Mouse (Mus musculus) forebrain, embryonic 12.5 days (tissue): Measurements from ENCODE around the gene Ppp1r9b. TPM values are rescaled to one million over a fixed set of nuclear protein-coding genes. Genes with fewer than 3 reads are reported as not detected.

Experiments used
- ATAC-seq: fragments of 200-750 bp; cut with Nextera tagmentation; 2 replicates; pipeline ENCODE4 v1.8.0; 2017; ENCODE audit warnings: moderate TSS enrichment; ENCODE audit not compliant: low FRiP score
- H3K27ac ChIP-seq: fragments of 300-500 bp; sonication (generic); 2 replicates; pipeline ENCODE4 v1.5.1; 2016; ENCODE audit warnings: mild to moderate bottlenecking
- H3K27me3 ChIP-seq: fragments of 300-500 bp; sonication (generic); 2 replicates; pipeline ENCODE4 v1.6.1; 2016; ENCODE audit warnings: mild to moderate bottlenecking
- H3K36me3 ChIP-seq: fragments of 300-500 bp; sonication (generic); replicated peaks from 2 replicates; pipeline ENCODE4 v1.6.1; 2016; ENCODE audit warnings: mild to moderate bottlenecking
- H3K4me1 ChIP-seq: fragments of 300-500 bp; sonication (generic); 2 replicates; pipeline ENCODE4 v1.6.1; 2016
- H3K4me2 ChIP-seq: fragments of 300-500 bp; sonication (generic); 2 replicates; pipeline ENCODE4 v1.6.1; 2016; ENCODE audit warnings: mild to moderate bottlenecking, moderate library complexity
- H3K4me3 ChIP-seq: fragments of 300-500 bp; sonication (generic); replicated peaks from 2 replicates; pipeline ENCODE4 v1.5.1; 2016; ENCODE audit warnings: mild to moderate bottlenecking
- H3K9ac ChIP-seq: fragments of 300-500 bp; sonication (generic); 2 replicates; pipeline ENCODE4 v1.6.1; 2016; ENCODE audit warnings: mild to moderate bottlenecking
- H3K9me3 ChIP-seq: fragments of 300-500 bp; sonication (generic); 2 replicates; pipeline ENCODE4 v1.6.1; 2016
- WGBS: fragments of 180-500 bp; shearing (Covaris S2); methylation state at CpG from one replicate; pipeline ENCODE4 v1.1.7; 2016; 5-methylcytosine and 5-hydroxymethylcytosine counted together
- polyA plus RNA-seq: library from polyadenylated mRNA; unstranded; fragments of >200 nt; fragmentation: Nextera tagmentation; extraction: Ambion mirVana; gene quantifications from 2 replicates; pipeline ENCODE4 v1.2.1, GENCODE M21; 2016

Gene Ppp1r9b
- polyA plus RNA-seq, 1 experiment from 2014 or later: 16.6 TPM

DNA sequence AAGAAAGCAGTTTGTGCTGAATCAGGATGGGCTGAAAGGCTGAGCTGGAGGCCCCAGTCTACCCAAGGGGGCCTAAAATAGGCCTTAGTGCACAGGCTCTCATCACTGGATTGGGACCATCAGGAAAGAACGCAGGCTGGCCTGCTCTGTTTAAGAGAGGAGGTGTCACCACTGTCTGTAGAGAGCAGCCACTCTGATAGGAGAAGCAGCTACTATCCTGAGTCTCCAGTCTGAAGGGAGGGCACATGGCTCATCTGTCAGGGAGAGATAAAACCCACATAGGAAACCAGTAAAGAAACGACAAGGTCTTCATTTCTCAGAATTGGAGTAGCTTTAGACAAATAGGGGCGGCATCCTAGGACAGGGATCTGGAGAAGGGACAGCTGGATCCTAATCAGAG is 21.2 kb downstream of the Ppp1r9b start:
- no peaks in the 10 kb centered on the region for H3K27me3 ChIP-seq
- H3K4me1 ChIP-seq: peaks cover 71% of the 10 kb centered on the region
- 67% methylated on average over 3 of the region's 3 CpGs for WGBS
- peak overlapping the region; percentile 82 for H3K4me3 ChIP-seq
- H3K9ac ChIP-seq: peak overlapping the region; percentile 99
- H3K9me3 ChIP-seq: no peaks in the 10 kb centered on the region
- peak overlapping the region; percentile 68 for H3K4me2 ChIP-seq
- peak overlapping the region; percentile 51 for H3K27ac ChIP-seq
- no peak for ATAC-seq
- H3K36me3 ChIP-seq: peaks cover 35% of the 10 kb centered on the region

DNA sequence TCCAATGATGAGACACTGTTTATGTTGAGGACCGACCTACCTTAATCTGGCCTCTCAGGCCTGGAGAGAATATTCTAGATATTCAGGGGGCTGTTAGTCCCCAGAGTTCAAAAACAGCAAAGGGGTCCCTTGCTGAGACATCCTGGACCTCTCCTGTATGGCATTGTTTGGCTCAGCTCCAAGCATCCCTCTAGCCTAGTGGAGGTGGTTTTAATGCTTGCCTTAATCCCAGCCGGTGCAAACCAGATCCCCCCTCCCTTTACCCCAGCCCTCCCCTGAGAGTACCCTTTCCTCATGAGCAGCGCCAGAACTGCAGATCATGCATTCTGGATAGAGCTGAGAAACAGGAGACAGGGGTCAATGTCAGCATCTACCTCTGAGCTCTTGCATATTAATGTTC is 21.7 kb downstream of the Ppp1r9b start:
- peak overlapping the region; percentile 68 for H3K4me2 ChIP-seq
- 32% methylated on average over 3 of the region's 3 CpGs for WGBS
- peak overlapping the region; percentile 82 for H3K4me3 ChIP-seq
- H3K9ac ChIP-seq: peak overlapping the region; percentile 99; the same call in 1 of the 2 replicates
- peak overlapping the region; percentile 51 for H3K27ac ChIP-seq
- peaks cover 39% of the 10 kb centered on the region for H3K36me3 ChIP-seq
- H3K27me3 ChIP-seq: no peaks in the 10 kb centered on the region
- ATAC-seq: no peak
- no peaks in the 10 kb centered on the region for H3K9me3 ChIP-seq
- H3K4me1 ChIP-seq: peaks cover 67% of the 10 kb centered on the region

- 76% methylated on average over 3 of the region's 3 CpGs for WGBS
- no peak overlapping the region for H3K9ac ChIP-seq
- no peak overlapping the region for H3K4me3 ChIP-seq
- no peak overlapping the region for H3K27ac ChIP-seq
- ATAC-seq: no peak
- H3K9me3 ChIP-seq: no peaks in the 10 kb centered on the region
- peaks cover 67% of the 10 kb centered on the region for H3K36me3 ChIP-seq
- no peaks in the 10 kb centered on the region for H3K27me3 ChIP-seq
- H3K4me2 ChIP-seq: no peak overlapping the region
- peaks cover 46% of the 10 kb centered on the region for H3K4me1 ChIP-seq
These were observed 24.6 kb downstream of the Ppp1r9b start for GRCm38 (mm10) chr11:95015484-95015883.

DNA sequence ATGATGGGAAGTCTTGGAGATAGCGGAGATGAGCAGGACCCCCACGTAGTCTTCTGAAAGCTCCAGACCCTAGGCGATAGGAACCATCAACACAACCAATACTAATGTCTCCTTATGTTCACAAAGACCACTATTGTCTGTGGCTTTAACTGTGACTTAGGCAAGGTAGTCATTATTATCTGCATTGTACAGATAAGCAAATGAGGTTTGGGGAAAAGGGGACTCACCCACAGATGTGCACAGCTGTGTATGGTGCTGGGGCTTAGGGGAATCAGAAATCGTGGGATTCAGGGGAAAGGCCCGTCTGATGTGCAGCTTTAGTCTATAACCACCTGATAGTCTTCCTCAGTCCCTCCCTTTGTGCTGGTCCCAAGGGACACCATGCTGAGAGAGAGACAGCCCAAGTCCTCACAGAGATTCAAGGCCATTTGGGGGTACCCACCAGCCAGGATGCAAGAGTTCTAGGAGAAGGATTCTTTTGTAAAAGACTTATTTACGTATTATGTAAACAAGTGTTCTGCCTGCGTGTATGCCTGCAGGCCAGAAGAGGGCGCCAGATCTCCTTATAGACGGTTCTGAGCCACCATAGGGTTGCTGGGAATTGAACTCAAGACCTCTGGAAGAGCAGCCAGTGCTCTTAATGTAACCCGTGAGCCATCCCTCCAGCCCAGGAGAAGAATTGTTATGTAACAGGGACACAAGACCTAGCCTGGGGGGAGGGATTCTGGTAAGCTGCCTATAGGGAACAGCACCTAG is 31.6 kb downstream of the Ppp1r9b start:
- Histone ChIP-seq H3K36me3 (peaks cover 89% of the 10 kb centered on the region), H3K9me3 (no peaks in the 10 kb centered on the region), H3K9ac (no peak overlapping the region), H3K4me2 (no peak overlapping the region), H3K27me3 (no peaks in the 10 kb centered on the region), H3K4me1 (no peaks in the 10 kb centered on the region), H3K27ac (no peak overlapping the region), H3K4me3 (no peak overlapping the region)
- no peak for ATAC-seq
- 84% methylated on average over 10 of the region's 10 CpGs for WGBS

DNA sequence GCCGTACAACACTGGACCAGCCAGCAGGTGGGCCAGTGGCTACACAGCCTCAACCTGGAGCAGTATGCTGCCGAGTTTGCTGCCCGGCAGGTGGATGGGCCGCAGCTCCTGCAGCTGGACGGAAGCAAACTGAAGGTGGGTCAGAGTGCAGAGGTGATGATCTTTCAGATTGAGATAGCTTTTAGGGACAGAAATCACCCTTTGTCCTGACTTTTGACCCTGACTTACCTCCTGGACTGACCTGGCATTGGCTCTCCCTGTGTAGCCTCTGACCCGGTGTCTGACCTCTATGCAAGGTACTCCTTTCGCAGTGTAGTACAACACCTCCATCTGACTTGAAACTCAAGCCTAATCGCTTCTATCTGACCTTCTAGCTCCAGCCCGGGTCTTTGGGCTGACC is 32.6 kb downstream of the Ppp1r9b start:
- Histone ChIP-seq H3K4me2 (no peak overlapping the region), H3K9me3 (no peaks in the 10 kb centered on the region), H3K27me3 (0 out of 2 replicates have a peak, but pooled peaks cover 3% of the 10 kb centered on the region), H3K36me3 (peaks cover 80% of the 10 kb centered on the region), H3K27ac (no peak overlapping the region), H3K4me3 (no peak overlapping the region), H3K4me1 (peaks cover 8% of the 10 kb centered on the region), H3K9ac (no peak overlapping the region)
- no peak for ATAC-seq
- 96% methylated on average over 9 of the region's 9 CpGs for WGBS

DNA sequence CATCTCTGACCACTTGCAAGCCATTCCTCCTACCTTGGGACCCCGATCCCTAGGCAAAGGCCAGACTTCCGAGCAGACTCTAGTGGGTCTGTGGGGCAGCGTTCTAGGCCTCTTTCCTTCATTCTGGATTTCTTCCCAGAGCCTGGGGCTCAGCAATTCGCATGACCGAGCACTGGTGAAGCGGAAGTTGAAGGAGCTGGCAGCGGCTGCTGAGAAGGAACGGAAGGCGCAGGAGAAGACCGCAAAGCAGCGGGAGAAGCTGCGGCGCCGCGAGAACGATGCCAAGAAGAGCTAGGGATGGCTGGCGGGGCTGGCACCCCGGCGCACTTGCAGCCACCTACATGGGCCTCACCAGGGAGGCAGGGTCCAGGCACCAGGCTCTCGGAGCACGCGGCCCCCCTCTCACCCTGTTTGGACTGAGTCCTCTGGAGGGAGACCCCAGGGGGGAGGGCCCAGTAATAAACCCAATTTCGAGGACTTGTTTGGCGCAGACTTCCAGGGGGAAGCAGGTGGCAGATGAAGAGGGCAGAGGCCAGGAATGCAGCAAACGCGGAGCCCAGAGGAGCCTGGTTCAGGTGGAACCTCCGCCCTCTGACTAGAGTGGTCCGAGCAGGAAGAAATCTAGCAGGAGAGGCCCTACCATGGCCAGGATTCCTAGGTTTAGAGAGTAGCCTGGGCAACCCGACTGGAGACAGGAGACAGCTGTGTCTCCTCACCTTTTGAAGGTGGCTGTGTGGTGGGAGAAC is 33.8 kb downstream of the Ppp1r9b start:
- peaks cover 9% of the 10 kb centered on the region for H3K4me1 ChIP-seq
- 0 out of 2 replicates have a peak, but pooled peaks cover 3% of the 10 kb centered on the region for H3K27me3 ChIP-seq
- H3K36me3 ChIP-seq: peaks cover 69% of the 10 kb centered on the region
- peak overlapping the region; percentile 27 for H3K27ac ChIP-seq
- H3K9me3 ChIP-seq: no peaks in the 10 kb centered on the region
- no peak for ATAC-seq
- no peak overlapping the region for H3K4me2 ChIP-seq
- WGBS: 64% methylated on average over 29 of the region's 29 CpGs
- no peak overlapping the region for H3K4me3 ChIP-seq
- H3K9ac ChIP-seq: no peak overlapping the region

GRCm38 (mm10) chr11:95025227-95026012 is 34.6 kb downstream of the Ppp1r9b start:
- Histone ChIP-seq H3K9ac (no peak overlapping the region), H3K4me2 (no peak overlapping the region), H3K4me3 (no peak overlapping the region), H3K27ac (no peak overlapping the region), H3K27me3 (0 out of 2 replicates have a peak, but pooled peaks cover 3% of the 10 kb centered on the region), H3K4me1 (peaks cover 9% of the 10 kb centered on the region), H3K9me3 (no peaks in the 10 kb centered on the region), H3K36me3 (peaks cover 61% of the 10 kb centered on the region)
- WGBS: 93% methylated on average over 11 of the region's 11 CpGs
- ATAC-seq: no peak

- peaks cover 9% of the 10 kb centered on the region for H3K4me1 ChIP-seq
- no peak for ATAC-seq
- 0 out of 2 replicates have a peak, but pooled peaks cover 3% of the 10 kb centered on the region for H3K27me3 ChIP-seq
- H3K4me2 ChIP-seq: no peak overlapping the region
- no peak overlapping the region for H3K27ac ChIP-seq
- H3K9me3 ChIP-seq: no peaks in the 10 kb centered on the region
- H3K4me3 ChIP-seq: no peak overlapping the region
- peaks cover 54% of the 10 kb centered on the region for H3K36me3 ChIP-seq
- WGBS: 72% methylated on average over 6 of the region's 6 CpGs
- H3K9ac ChIP-seq: no peak overlapping the region
These were observed 35.3 kb downstream of the Ppp1r9b start for GRCm38 (mm10) chr11:95026090-95026542.

DNA sequence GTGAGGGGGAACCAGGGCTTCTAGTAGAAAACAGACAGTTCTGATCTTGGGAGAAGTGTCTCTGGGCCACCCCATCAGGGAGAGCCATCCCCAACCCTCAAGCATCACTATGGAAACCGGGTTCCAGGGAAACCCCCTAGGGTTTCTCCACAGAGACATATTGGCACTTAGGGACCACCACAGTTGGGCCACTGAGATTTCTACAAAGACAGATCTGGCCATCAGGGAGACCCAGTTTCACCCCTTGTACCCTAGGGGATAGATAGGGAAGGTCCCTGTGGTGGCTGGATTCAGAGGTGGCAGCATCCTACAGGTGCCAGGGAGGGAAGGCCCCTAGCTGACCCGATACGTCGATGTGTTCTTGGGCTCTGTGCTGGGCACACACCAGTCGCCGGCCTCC is 36.0 kb downstream of the Ppp1r9b start:
- H3K27me3 ChIP-seq: 0 out of 2 replicates have a peak, but pooled peaks cover 3% of the 10 kb centered on the region
- no peak overlapping the region for H3K4me2 ChIP-seq
- peaks cover 9% of the 10 kb centered on the region for H3K4me1 ChIP-seq
- ATAC-seq: no peak
- no peaks in the 10 kb centered on the region for H3K9me3 ChIP-seq
- H3K27ac ChIP-seq: 0 out of 2 replicates have a peak overlapping the region, but pooled peaks have one; percentile 2
- peaks cover 46% of the 10 kb centered on the region for H3K36me3 ChIP-seq
- no peak overlapping the region for H3K9ac ChIP-seq
- no peak overlapping the region for H3K4me3 ChIP-seq
- 92% methylated on average over 6 of the region's 6 CpGs for WGBS

- no peak overlapping the region for H3K4me3 ChIP-seq
- H3K9me3 ChIP-seq: no peaks in the 10 kb centered on the region
- peaks cover 35% of the 10 kb centered on the region for H3K36me3 ChIP-seq
- H3K4me2 ChIP-seq: no peak overlapping the region
- peak overlapping the region; percentile 50; the same call in 1 of the 2 replicates for H3K27ac ChIP-seq
- ATAC-seq: no peak
- WGBS: 41% methylated on average over 13 of the region's 13 CpGs
- H3K4me1 ChIP-seq: peaks cover 9% of the 10 kb centered on the region
- no peak overlapping the region for H3K9ac ChIP-seq
- H3K27me3 ChIP-seq: 0 out of 2 replicates have a peak, but pooled peaks cover 3% of the 10 kb centered on the region
These were observed 37.1 kb downstream of the Ppp1r9b start for GRCm38 (mm10) chr11:95027850-95028470.

DNA sequence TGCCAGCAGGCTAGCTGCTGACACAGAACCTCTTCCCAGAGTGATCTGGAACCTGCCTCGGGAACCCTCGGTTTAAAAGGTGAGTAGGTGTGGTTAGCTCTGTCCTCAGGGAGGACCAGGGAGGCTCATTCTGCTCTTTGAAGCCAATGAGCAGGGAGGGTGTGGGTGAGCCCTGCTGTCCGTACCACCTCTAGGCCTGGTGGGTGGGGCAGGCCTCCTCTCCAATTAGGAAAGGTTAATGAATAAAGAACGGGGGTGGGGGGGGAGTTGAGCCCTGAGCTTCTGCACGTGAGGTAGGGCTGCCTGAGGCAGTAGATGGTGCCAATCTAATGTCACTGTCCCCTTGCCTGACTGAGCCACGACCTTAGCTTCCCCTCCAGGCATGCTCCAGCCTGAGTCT is 42.1 kb downstream of the Ppp1r9b start:
- Histone ChIP-seq H3K4me2 (no peak overlapping the region), H3K27me3 (peaks cover 3% of the 10 kb centered on the region; the same call in 1 of the 2 replicates), H3K27ac (no peak overlapping the region), H3K4me1 (peaks cover 6% of the 10 kb centered on the region), H3K36me3 (no peaks in the 10 kb centered on the region), H3K9me3 (no peaks in the 10 kb centered on the region), H3K4me3 (no peak overlapping the region), H3K9ac (no peak overlapping the region)
- 38% methylated on average over 6 of the region's 6 CpGs for WGBS
- no peak for ATAC-seq
